Mouse (Mus musculus): Measurements from ENCODE around the gene Serinc3.
"Not testable (repeated sequence)": the region's sequence is repeated elsewhere in the genome, so short reads cannot be mapped to it uniquely, and the experiment has no call there.

Serinc3 gene

GRCm38 (mm10) chr2:163636057-163636456 lies 8.9 kb downstream of the Serinc3 start:
- CTCF ChIA-PET, result no interaction called here

- CTCF ChIA-PET, result no interaction called here
These were observed 10.7 kb downstream of the Serinc3 start for GRCm38 (mm10) chr2:163634211-163634610.

- CTCF ChIA-PET, result no interaction called here
These were observed 13.2 kb downstream of the Serinc3 start for GRCm38 (mm10) chr2:163631715-163632114.

GRCm38 (mm10) chr2:163631223-163631622 lies 13.7 kb downstream of the Serinc3 start:
- CTCF ChIA-PET, result no interaction called here

GRCm38 (mm10) chr2:163621401-163621800 lies 23.5 kb downstream of the Serinc3 start:
- CTCF ChIA-PET, result not testable (repeated sequence)

- CTCF ChIA-PET, result no interaction called here
These were observed 24.5 kb downstream of the Serinc3 start for GRCm38 (mm10) chr2:163620451-163620850.

- CTCF ChIA-PET, result interaction anchor here (0.9 to 1.3 kb wide), 5 partner anchors 8 to 50 kb away, joined by 3 to 5 read pairs (median 4); no protein-coding TSS in a partner anchor
These were observed 27.1 kb downstream of the Serinc3 start for GRCm38 (mm10) chr2:163617874-163618273.

- CTCF ChIA-PET, result interaction anchor here (1.1 to 1.3 kb wide), 2 partner anchors 14 to 51 kb away, joined by 3 to 4 read pairs; no protein-coding TSS in a partner anchor
These were observed 27.6 kb downstream of the Serinc3 start for GRCm38 (mm10) chr2:163617232-163617863.

GRCm38 (mm10) chr2:163616652-163617227 lies 28.2 kb downstream of the Serinc3 start:
- CTCF ChIA-PET, result interaction anchor here (1.1 to 1.3 kb wide), 2 partner anchors 13 to 51 kb away, joined by 3 to 4 read pairs; no protein-coding TSS in a partner anchor

- CTCF ChIA-PET, result no interaction called here
These were observed 28.9 kb downstream of the Serinc3 start for GRCm38 (mm10) chr2:163615906-163616651.

- CTCF ChIA-PET, result interaction anchor here (0.5 kb wide), 1 partner anchor 138 kb away, joined by 4 read pairs; no protein-coding TSS in a partner anchor
These were observed 29.5 kb downstream of the Serinc3 start for GRCm38 (mm10) chr2:163615401-163615800.

GRCm38 (mm10) chr2:163613990-163614389 lies 30.9 kb downstream of the Serinc3 start:
- CTCF ChIA-PET, result interaction anchor here (0.7 to 1.3 kb wide), 3 partner anchors 12 to 124 kb away, joined by 3 to 6 read pairs (median 6); no protein-coding TSS in a partner anchor

GRCm38 (mm10) chr2:163613206-163613605 lies 31.7 kb downstream of the Serinc3 start:
- CTCF ChIA-PET, result interaction anchor here (0.7 to 1.3 kb wide), 3 partner anchors 13 to 125 kb away, joined by 3 to 6 read pairs (median 6); no protein-coding TSS in a partner anchor

- CTCF ChIA-PET, result interaction anchor here (1.2 kb wide), 1 partner anchor 28 kb away, joined by 5 read pairs; no protein-coding TSS in a partner anchor
These were observed 33.8 kb downstream of the Serinc3 start for GRCm38 (mm10) chr2:163611176-163611575.

- CTCF ChIA-PET, result interaction anchor here (0.7 kb wide), 1 partner anchor 28 kb away, joined by 3 read pairs; no protein-coding TSS in a partner anchor
These were observed 35.5 kb downstream of the Serinc3 start for GRCm38 (mm10) chr2:163609281-163609975.

GRCm38 (mm10) chr2:163608008-163608407 lies 36.9 kb downstream of the Serinc3 start:
- CTCF ChIA-PET, result no interaction called here

- CTCF ChIA-PET, result no interaction called here
These were observed 38.8 kb downstream of the Serinc3 start for GRCm38 (mm10) chr2:163606161-163606560.

- CTCF ChIA-PET, result interaction anchor here (0.8 to 0.9 kb wide), 2 partner anchors 39 to 57 kb away, joined by 3 to 4 read pairs; no protein-coding TSS in a partner anchor
These were observed 42.6 kb downstream of the Serinc3 start, which contains the start of gene Ttpal for GRCm38 (mm10) chr2:163602101-163602971. Gene Ttpal (plus strand): TSS chr2:163602314.

- CTCF ChIA-PET, result interaction anchor here (1.3 kb wide), 1 partner anchor 23 kb away, joined by 6 read pairs; no protein-coding TSS in a partner anchor
These were observed 43.2 kb downstream of the Serinc3 start for GRCm38 (mm10) chr2:163601712-163602100.

- CTCF ChIA-PET, result interaction anchor here (0.6 to 1.3 kb wide), 3 partner anchors 13 to 91 kb away, joined by 3 to 7 read pairs (median 6); no protein-coding TSS in a partner anchor
These were observed 43.9 kb downstream of the Serinc3 start for GRCm38 (mm10) chr2:163601066-163601465.
